Mouse (Mus musculus) stomach, postnatal 0 days (tissue): Measurements from ENCODE around the gene Ninj2.

Experiments
- CTCF ChIP-seq: IDR thresholded peaks from 2 replicates; pipeline ENCODE4 v1.5.1; 2016; ENCODE audit warnings: antibody characterized with exemption, low read depth, mild to moderate bottlenecking, moderate library complexity
- EP300 ChIP-seq: optimal IDR thresholded peaks from 2 replicates; pipeline ENCODE3; 2016; ENCODE audit warnings: antibody characterized with exemption

- TF ChIP-seq CTCF (no peak), EP300 (no peak)
Measured at GRCm38 (mm10) chr6:120246676-120247075, 153.5 kb downstream of the Ninj2 start.
